Mouse (Mus musculus) myocyte (in vitro differentiated cells): ENCODE data around the gene Fam104a. TPM values are rescaled to one million over a fixed set of nuclear protein-coding genes. Genes with fewer than 3 reads are reported as not detected.

Experiments used
- H3K27me3 ChIP-seq: one replicate; pipeline ENCODE4 v1.6.1; 2011; ENCODE audit not compliant: control insufficient read depth, insufficient read depth, insufficient read length
- H3K36me3 ChIP-seq: one replicate; pipeline ENCODE4 v1.6.1; 2011; ENCODE audit not compliant: control insufficient read depth, insufficient read depth
- H3K4me2 ChIP-seq: one replicate; pipeline ENCODE4 v1.6.1; 2011; ENCODE audit warnings: low read depth, control low read depth
- H3K4me3 ChIP-seq: one replicate; pipeline ENCODE4 v1.5.1; 2011; ENCODE audit warnings: mild to moderate bottlenecking, control low read depth, moderate library complexity
- H3K79me2 ChIP-seq: one replicate; pipeline ENCODE4 v1.6.1; 2011; ENCODE audit not compliant: control insufficient read depth, insufficient read depth
- H3ac ChIP-seq: one replicate; pipeline ENCODE4 v1.6.1; 2011; ENCODE audit not compliant: control insufficient read depth, insufficient read length
- CEBPB ChIP-seq: IDR thresholded peaks from 2 replicates; pipeline ENCODE4 v1.6.1; 2011; ENCODE audit warnings: mild to moderate bottlenecking, moderate library complexity; ENCODE audit not compliant: poor library complexity, insufficient read depth, severe bottlenecking
- E2F4 ChIP-seq: IDR thresholded peaks from one replicate; pipeline ENCODE4 v1.6.1; 2011; ENCODE audit warnings: mild to moderate bottlenecking, control low read depth, moderate library complexity; ENCODE audit not compliant: insufficient read depth
- MAX ChIP-seq: IDR thresholded peaks from one replicate; pipeline ENCODE4 v1.6.1; 2011; ENCODE audit warnings: low read depth, mild to moderate bottlenecking, control low read depth
- MYOD1 ChIP-seq, 3 experiments: IDR thresholded peaks; one replicate each; pipeline ENCODE4 v1.6.1; 2011; ENCODE audit warnings: control low read depth in 2 of 3, low read depth in 2 of 3, mild to moderate bottlenecking in 2 of 3, moderate library complexity in 1 of 3; ENCODE audit not compliant: insufficient read length in 2 of 3, control insufficient read depth in 1 of 3
- MYOG ChIP-seq, 3 experiments: IDR thresholded peaks; one replicate each; pipeline ENCODE4 v1.6.1; 2011; ENCODE audit warnings: control low read depth in 2 of 3, low read depth in 2 of 3, mild to moderate bottlenecking in 2 of 3; ENCODE audit not compliant: insufficient read length in 2 of 3, control insufficient read depth in 1 of 3, insufficient read depth in 1 of 3
- POLR2A ChIP-seq: IDR thresholded peaks from one replicate; pipeline ENCODE4 v1.6.1; 2011; ENCODE audit warnings: low read depth, mild to moderate bottlenecking, control low read depth, moderate library complexity; ENCODE audit not compliant: insufficient read length
- POLR2AphosphoS2 ChIP-seq: IDR thresholded peaks from one replicate; pipeline ENCODE4 v1.6.1; 2011; ENCODE audit warnings: low read depth, control low read depth; ENCODE audit not compliant: insufficient read length
- REST ChIP-seq: IDR thresholded peaks from one replicate; pipeline ENCODE4 v1.6.1; 2011; ENCODE audit warnings: mild to moderate bottlenecking, control low read depth, moderate library complexity; ENCODE audit not compliant: insufficient read depth, insufficient read length
- SRF ChIP-seq: IDR thresholded peaks from one replicate; pipeline ENCODE4 v1.6.1; 2011; ENCODE audit warnings: low read depth; ENCODE audit not compliant: control insufficient read depth, insufficient read length
- TCF12 ChIP-seq: IDR thresholded peaks from one replicate; pipeline ENCODE4 v1.6.1; 2011; ENCODE audit warnings: mild to moderate bottlenecking, control low read depth; ENCODE audit not compliant: poor library complexity, insufficient read depth, severe bottlenecking
- TCF3 ChIP-seq: IDR thresholded peaks from one replicate; pipeline ENCODE4 v1.6.1; 2011; ENCODE audit warnings: low read depth, control low read depth; ENCODE audit not compliant: insufficient read length
- USF1 ChIP-seq: IDR thresholded peaks from one replicate; pipeline ENCODE4 v1.6.1; 2011; ENCODE audit warnings: low read depth, mild to moderate bottlenecking, control low read depth, moderate library complexity
- polyA plus RNA-seq: library from polyadenylated mRNA; unstranded; fragments of >200 nt; fragmentation: generic; extraction: Trizol; gene quantifications from one replicate; pipeline ENCODE4 v1.2.1, GENCODE M21; 2012; ENCODE audit warnings: missing spikeins

Gene Fam104a
- polyA plus RNA-seq, 1 experiment: 45.8 TPM

GRCm38 (mm10) chr11:113729239-113729638 is 45.3 kb upstream of the Fam104a start:
- H3K4me3 ChIP-seq: no peak overlapping the region
- H3K36me3 ChIP-seq: no peaks in the 10 kb centered on the region
- H3K27me3 ChIP-seq: no peaks in the 10 kb centered on the region
- no peak overlapping the region for H3ac ChIP-seq
- H3K79me2 ChIP-seq: no peaks in the 10 kb centered on the region
- peak overlapping the region; percentile 51 for H3K4me2 ChIP-seq
- TF ChIP-seq MYOG (IDR thresholded peaks at IDR 0.05; ENCODE audit: control insufficient read depth in 1 of 3, insufficient read depth in 1 of 3, insufficient read length in 2 of 3, low read depth in 2 of 3) (no peak), POLR2AphosphoS2 (no peak), POLR2A (no peak), CEBPB (no peak), MYOD1 (IDR thresholded peaks at IDR 0.05; ENCODE audit: control insufficient read depth in 1 of 3, insufficient read length in 2 of 3, low read depth in 2 of 3) (no peak), SRF (no peak), TCF12 (no peak), E2F4 (no peak)

GRCm38 (mm10) chr11:113727992-113728391 is 44.0 kb upstream of the Fam104a start:
- H3K4me3 ChIP-seq: no peak overlapping the region
- no peak overlapping the region for H3ac ChIP-seq
- no peaks in the 10 kb centered on the region for H3K27me3 ChIP-seq
- H3K36me3 ChIP-seq: no peaks in the 10 kb centered on the region
- H3K4me2 ChIP-seq: no peak overlapping the region
- H3K79me2 ChIP-seq: no peaks in the 10 kb centered on the region
- TF ChIP-seq CEBPB (no peak), MYOD1 (IDR thresholded peaks at IDR 0.05; ENCODE audit: control insufficient read depth in 1 of 3, insufficient read length in 2 of 3, low read depth in 2 of 3) (no peak), MYOG (IDR thresholded peaks at IDR 0.05; ENCODE audit: control insufficient read depth in 1 of 3, insufficient read depth in 1 of 3, insufficient read length in 2 of 3, low read depth in 2 of 3) (no peak), REST (no peak), E2F4 (no peak), TCF3 (no peak), MAX (no peak), SRF (no peak), POLR2A (no peak), POLR2AphosphoS2 (no peak), TCF12 (no peak), USF1 (no peak)

- TF ChIP-seq POLR2A (no peak), USF1 (no peak), E2F4 (no peak), POLR2AphosphoS2 (no peak), MYOD1 (IDR thresholded peaks at IDR 0.05; ENCODE audit: control insufficient read depth in 1 of 3, insufficient read length in 2 of 3, low read depth in 2 of 3) (no peak), REST (no peak)
- Histone ChIP-seq H3K4me2 (no peak overlapping the region), H3K4me3 (no peak overlapping the region)
Measured at GRCm38 (mm10) chr11:113726994-113727888, 43.3 kb upstream of the Fam104a start.

GRCm38 (mm10) chr11:113725235-113726048 is 41.5 kb upstream of the Fam104a start:
- Histone ChIP-seq H3K4me3 (no peak overlapping the region), H3K36me3 (no peaks in the 10 kb centered on the region), H3K79me2 (no peaks in the 10 kb centered on the region), H3K4me2 (no peak overlapping the region), H3ac (no peak overlapping the region), H3K27me3 (no peaks in the 10 kb centered on the region)
- TF ChIP-seq POLR2AphosphoS2: no peak
- TF ChIP-seq MAX: no peak
- no peak for TF ChIP-seq REST
- no peak for TF ChIP-seq POLR2A
- TF ChIP-seq SRF: no peak
- TF ChIP-seq TCF12: no peak
- TF ChIP-seq TCF3: no peak
- no peak for TF ChIP-seq MYOG (IDR thresholded peaks at IDR 0.05; ENCODE audit: control insufficient read depth in 1 of 3, insufficient read depth in 1 of 3, insufficient read length in 2 of 3, low read depth in 2 of 3)
- no peak for TF ChIP-seq CEBPB
- no peak for TF ChIP-seq MYOD1 (IDR thresholded peaks at IDR 0.05; ENCODE audit: control insufficient read depth in 1 of 3, insufficient read length in 2 of 3, low read depth in 2 of 3)
- TF ChIP-seq E2F4: no peak
- no peak for TF ChIP-seq USF1

More at GRCm38 (mm10) chr11:113726994-113727888, 43.3 kb upstream of the Fam104a start:
- Histone ChIP-seq H3ac (no peak overlapping the region), H3K27me3 (no peaks in the 10 kb centered on the region), H3K36me3 (no peaks in the 10 kb centered on the region), H3K79me2 (no peaks in the 10 kb centered on the region)
